Mouse (Mus musculus) MEL (cell line): ENCODE measurements at regions not wholly inside any gene's neighbourhood (a gene's known extent, or its start where the extent isn't known, plus 50 kb on each side); places are given as distances from the start of the nearest gene placed in this dataset.

Source experiments
- DNase-seq: peaks from one replicate; pipeline ENCODE4 v3.0.0; 2011; ENCODE audit warnings: low read depth, low spot score
- H3K27ac ChIP-seq: 2 replicates; pipeline ENCODE4 v1.5.1; 2012; ENCODE audit warnings: low read depth, mild to moderate bottlenecking, control low read depth, low read length, moderate library complexity; ENCODE audit not compliant: control insufficient read depth
- H3K27me3 ChIP-seq, 2 experiments: fragments of 150-350 bp in 1 of 2; sonication (generic) in 1 of 2; 2 replicates each; pipeline ENCODE4 v1.6.1; 2012; ENCODE audit warnings: low read length in 2 of 2, mild to moderate bottlenecking in 2 of 2, improper control_type of control experiment in 1 of 2, moderate library complexity in 1 of 2; ENCODE audit not compliant: insufficient read depth in 2 of 2, control insufficient read depth in 1 of 2
- H3K36me3 ChIP-seq, 2 experiments: 2 replicates each; pipeline ENCODE4 v1.6.1; 2012 to 2014; ENCODE audit warnings: low read length in 2 of 2, improper control_type of control experiment in 1 of 2, inconsistent platforms in 1 of 2, mild to moderate bottlenecking in 1 of 2; ENCODE audit not compliant: insufficient read depth in 2 of 2, control insufficient read depth in 1 of 2
- H3K4me1 ChIP-seq, 2 experiments: fragments of 150-350 bp in 1 of 2; sonication (generic) in 1 of 2; 2 replicates each; pipeline ENCODE4 v1.6.1; 2012; ENCODE audit warnings: low read length in 2 of 2, improper control_type of control experiment in 1 of 2, mild to moderate bottlenecking in 1 of 2; ENCODE audit not compliant: insufficient read depth in 2 of 2, control insufficient read depth in 1 of 2
- H3K4me3 ChIP-seq, 2 experiments: fragments of 150-350 bp in 1 of 2; sonication (generic) in 1 of 2; 2 replicates each; pipeline ENCODE4 v1.5.1; 2012; ENCODE audit warnings: low read depth in 2 of 2, low read length in 2 of 2, mild to moderate bottlenecking in 2 of 2, moderate library complexity in 2 of 2, control low read depth in 1 of 2, improper control_type of control experiment in 1 of 2; ENCODE audit not compliant: control insufficient read depth in 1 of 2, insufficient read depth in 1 of 2
- H3K79me2 ChIP-seq: 2 replicates; pipeline ENCODE4 v1.6.1; 2012; ENCODE audit warnings: mild to moderate bottlenecking, low read length, moderate library complexity; ENCODE audit not compliant: control insufficient read depth, poor library complexity, insufficient read depth
- H3K9ac ChIP-seq: 2 replicates; pipeline ENCODE4 v1.6.1; 2012; ENCODE audit warnings: low read depth, mild to moderate bottlenecking, control low read depth, low read length, moderate library complexity; ENCODE audit not compliant: control insufficient read depth, poor library complexity, severe bottlenecking
- H3K9me3 ChIP-seq: fragments of 150-350 bp; sonication (generic); replicated peaks from 2 replicates; pipeline ENCODE4 v1.6.1; 2012; ENCODE audit warnings: mild to moderate bottlenecking, low read length, improper control_type of control experiment, moderate library complexity; ENCODE audit not compliant: insufficient read depth
- BHLHE40 ChIP-seq: IDR thresholded peaks from 2 replicates; pipeline ENCODE4 v1.6.1; 2012; ENCODE audit warnings: low read depth, mild to moderate bottlenecking, inconsistent platforms, low read length, improper control_type of control experiment, borderline replicate concordance
- CHD1 ChIP-seq: IDR thresholded peaks from 2 replicates; pipeline ENCODE4 v1.6.1; 2012; ENCODE audit warnings: low read depth, mild to moderate bottlenecking, inconsistent platforms, low read length, improper control_type of control experiment
- CHD2 ChIP-seq: IDR thresholded peaks from 2 replicates; pipeline ENCODE4 v1.6.1; 2011; ENCODE audit warnings: low read length, improper control_type of control experiment
- CTCF ChIP-seq, 3 experiments: IDR thresholded peaks in 2 of 3; conservative IDR thresholded peaks in 1 of 3; 2 replicates each; pipeline ENCODE4 v1.5.1; 2011 to 2012; ENCODE audit warnings: low read length in 3 of 3, low read depth in 2 of 3, mild to moderate bottlenecking in 2 of 3, improper control_type of control experiment in 1 of 3, inconsistent platforms in 1 of 3, mixed read lengths in 1 of 3, moderate library complexity in 1 of 3; ENCODE audit not compliant: control insufficient read depth in 1 of 3, insufficient read depth in 1 of 3, poor library complexity in 1 of 3, severe bottlenecking in 1 of 3
- E2F4 ChIP-seq: IDR thresholded peaks from 2 replicates; pipeline ENCODE4 v1.6.1; 2011; ENCODE audit warnings: low read depth, low read length, improper control_type of control experiment, borderline replicate concordance
- GABPA ChIP-seq: IDR thresholded peaks from 2 replicates; pipeline ENCODE4 v1.6.1; 2012; ENCODE audit warnings: low read depth, mild to moderate bottlenecking, inconsistent platforms, low read length, improper control_type of control experiment, moderate library complexity
- GATA1 ChIP-seq: IDR thresholded peaks from 2 replicates; pipeline ENCODE4 v1.6.1; 2011; ENCODE audit warnings: low read depth, low read length, improper control_type of control experiment
- KAT2A ChIP-seq: conservative IDR thresholded peaks from 2 replicates; pipeline ENCODE4 v1.6.1; 2012; ENCODE audit warnings: low read depth, low read length, improper control_type of control experiment, inconsistent platforms
- MAX ChIP-seq: IDR thresholded peaks from 2 replicates; pipeline ENCODE4 v1.6.1; 2011; ENCODE audit warnings: low read length, improper control_type of control experiment
- MAZ ChIP-seq: IDR thresholded peaks from 2 replicates; pipeline ENCODE4 v1.6.1; 2012; ENCODE audit warnings: low read depth, mild to moderate bottlenecking, inconsistent platforms, low read length, improper control_type of control experiment
- MEF2A ChIP-seq: IDR thresholded peaks from 2 replicates; pipeline ENCODE4 v1.6.1; 2014; ENCODE audit warnings: low read depth, mild to moderate bottlenecking, inconsistent platforms, low read length, improper control_type of control experiment; ENCODE audit not compliant: poor library complexity, insufficient replicate concordance, severe bottlenecking; ENCODE audit errors: extremely low read depth
- MYC ChIP-seq: IDR thresholded peaks from 2 replicates; pipeline ENCODE4 v1.6.1; 2011; ENCODE audit warnings: low read depth, mild to moderate bottlenecking, low read length, improper control_type of control experiment, moderate library complexity
- NRF1 ChIP-seq: IDR thresholded peaks from 2 replicates; pipeline ENCODE4 v1.6.1; 2014; ENCODE audit warnings: low read depth, mild to moderate bottlenecking, inconsistent platforms, low read length, improper control_type of control experiment, moderate library complexity; ENCODE audit not compliant: poor library complexity, insufficient read depth, severe bottlenecking
- RAD21 ChIP-seq: IDR thresholded peaks from 2 replicates; pipeline ENCODE4 v1.6.1; 2011; ENCODE audit warnings: mild to moderate bottlenecking, low read depth, low read length, improper control_type of control experiment
- RCOR1 ChIP-seq: IDR thresholded peaks from 2 replicates; pipeline ENCODE4 v1.6.1; 2012; ENCODE audit warnings: low read depth, mild to moderate bottlenecking, inconsistent platforms, low read length, improper control_type of control experiment
- SIN3A ChIP-seq: IDR thresholded peaks from 2 replicates; pipeline ENCODE4 v1.6.1; 2012; ENCODE audit warnings: low read length, improper control_type of control experiment, inconsistent platforms
- TCF12 ChIP-seq: IDR thresholded peaks from 2 replicates; pipeline ENCODE4 v1.6.1; 2014; ENCODE audit warnings: low read depth, mild to moderate bottlenecking, inconsistent platforms, low read length, improper control_type of control experiment, moderate library complexity
- ZC3H11A ChIP-seq: IDR thresholded peaks from 2 replicates; pipeline ENCODE4 v1.6.1; 2012; ENCODE audit warnings: low read depth, mild to moderate bottlenecking, inconsistent platforms, low read length, improper control_type of control experiment
- ZKSCAN1 ChIP-seq: IDR thresholded peaks from 2 replicates; pipeline ENCODE4 v1.6.1; 2012; ENCODE audit warnings: low read depth, mild to moderate bottlenecking, inconsistent platforms, low read length, improper control_type of control experiment, moderate library complexity
- ZMIZ1 ChIP-seq: IDR thresholded peaks from 2 replicates; pipeline ENCODE4 v1.6.1; 2012; ENCODE audit warnings: low read depth, mild to moderate bottlenecking, inconsistent platforms, low read length, improper control_type of control experiment, moderate library complexity

- Histone ChIP-seq H3K9ac (no peak overlapping the region), H3K27me3 (no peaks in the 10 kb centered on the region; a peak in 1 of 4 replicates), H3K79me2 (no peaks in the 10 kb centered on the region), H3K36me3 (no peaks in the 10 kb centered on the region), H3K4me3 (no peak overlapping the region), H3K9me3 (no peaks in the 10 kb centered on the region), H3K27ac (no peak overlapping the region), H3K4me1 (no peaks in the 10 kb centered on the region)
- TF ChIP-seq TCF12, result no peak
- no peak for TF ChIP-seq CTCF (IDR thresholded peaks at IDR 0.05 in 2 of 3, conservative IDR thresholded peaks at IDR 0.05 in 1 of 3; ENCODE audit: control insufficient read depth in 1 of 3, insufficient read depth in 1 of 3, low read depth in 2 of 3, low read length in 3 of 3, poor library complexity in 1 of 3, severe bottlenecking in 1 of 3)
- no peak for TF ChIP-seq BHLHE40
- no peak for TF ChIP-seq MEF2A
- TF ChIP-seq RAD21, result no peak
- TF ChIP-seq ZMIZ1, result no peak
- no peak for TF ChIP-seq E2F4
- no peak for TF ChIP-seq MAZ
- TF ChIP-seq GABPA, result no peak
- TF ChIP-seq CHD1, result no peak
- TF ChIP-seq ZC3H11A, result no peak
- no peak for TF ChIP-seq NRF1
- TF ChIP-seq SIN3A, result no peak
- DNase-seq, result no peak
These were observed 273.2 kb downstream of the Med10 start for GRCm38 (mm10) chr13:70075353-70075752.

GRCm38 (mm10) chr13:70081108-70081507 is 278.9 kb downstream of the Med10 start:
- Histone ChIP-seq H3K9me3 (no peaks in the 10 kb centered on the region), H3K79me2 (no peaks in the 10 kb centered on the region), H3K4me3 (no peak overlapping the region), H3K27me3 (no peaks in the 10 kb centered on the region; a peak in 1 of 4 replicates), H3K4me1 (no peaks in the 10 kb centered on the region), H3K36me3 (no peaks in the 10 kb centered on the region), H3K27ac (no peak overlapping the region), H3K9ac (no peak overlapping the region)
- DNase-seq, result no peak
- no peak for TF ChIP-seq KAT2A
- TF ChIP-seq ZKSCAN1, result no peak
- TF ChIP-seq GATA1, result no peak
- TF ChIP-seq MYC, result no peak
- no peak for TF ChIP-seq MAX
- no peak for TF ChIP-seq CHD2
- TF ChIP-seq GABPA, result no peak
- TF ChIP-seq RCOR1, result no peak
